Mouse (Mus musculus) E14TG2a.4 (cell line): ENCODE data around the gene Abcg8.

Experiments
- CTCF ChIP-seq: conservative IDR thresholded peaks from 2 replicates; pipeline ENCODE4 v1.5.1; 2014; ENCODE audit warnings: low read length
- NANOG ChIP-seq: IDR thresholded peaks from 2 replicates; pipeline ENCODE4 v1.6.1; 2014; ENCODE audit warnings: borderline replicate concordance, low read length, mixed read lengths
- POU5F1 ChIP-seq: IDR thresholded peaks from 2 replicates; pipeline ENCODE4 v1.6.1; 2014; ENCODE audit warnings: low read length, borderline replicate concordance

GRCm38 (mm10) chr17:84681670-84682069, 5.6 kb downstream of the Abcg8 start:
- no peak for TF ChIP-seq CTCF
- TF ChIP-seq POU5F1: no peak
- TF ChIP-seq NANOG: no peak
